Mouse (Mus musculus): ENCODE results near the gene Olfr448. TPM values are rescaled to one million over a fixed set of nuclear protein-coding genes. Genes with fewer than 3 reads are reported as not detected.

Olfr448 gene
- not detected in 2 replicates for polyA plus RNA-seq (2015; fragmentation: Nextera tagmentation; extraction: Ambion mirVana)

DNA sequence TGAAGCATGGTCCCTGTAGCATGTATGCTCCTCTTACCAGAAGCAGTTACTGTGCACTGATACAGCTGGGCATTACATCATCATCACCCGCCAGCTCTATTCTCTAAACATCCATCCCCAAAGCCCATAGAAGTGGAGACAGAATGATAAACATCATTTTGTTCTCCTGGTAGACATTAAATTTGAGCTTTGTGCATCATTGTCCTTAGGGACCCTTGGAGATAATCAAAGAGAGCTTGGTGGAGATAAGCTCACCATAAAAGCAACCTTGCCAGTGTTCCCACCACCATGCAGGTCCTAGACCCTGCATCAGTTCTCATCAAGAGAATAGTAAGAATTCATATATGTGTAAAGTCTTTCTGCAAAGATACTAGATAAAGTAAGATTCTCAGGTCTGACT is at the start of gene Olfr448:
TSS of gene Olfr448 (plus strand) at position 301 of the 400 bp plus-strand sequence.

DNA sequence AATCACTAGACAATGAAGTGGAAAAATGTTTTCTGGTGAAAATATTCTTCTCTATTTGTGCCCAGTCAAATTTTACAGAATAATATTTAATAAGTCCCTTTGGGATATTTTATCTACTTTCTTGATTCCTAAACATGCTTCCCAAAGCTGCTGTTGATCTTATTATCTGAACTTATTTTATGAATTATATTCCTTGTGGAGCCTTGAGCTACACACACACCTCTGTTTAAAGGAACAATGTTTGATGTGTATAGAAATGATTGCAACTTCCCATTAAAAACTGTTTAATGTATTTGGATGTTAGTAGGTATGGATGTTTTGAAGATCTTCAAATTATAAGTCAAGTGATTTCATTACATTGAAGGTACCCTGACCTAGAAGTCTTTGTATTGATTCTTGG is 18.3 kb downstream of the Olfr448 start, which contains the start of gene Olfr447:
TSS of gene Olfr447 (plus strand) at position 301 of the 400 bp plus-strand sequence.

DNA sequence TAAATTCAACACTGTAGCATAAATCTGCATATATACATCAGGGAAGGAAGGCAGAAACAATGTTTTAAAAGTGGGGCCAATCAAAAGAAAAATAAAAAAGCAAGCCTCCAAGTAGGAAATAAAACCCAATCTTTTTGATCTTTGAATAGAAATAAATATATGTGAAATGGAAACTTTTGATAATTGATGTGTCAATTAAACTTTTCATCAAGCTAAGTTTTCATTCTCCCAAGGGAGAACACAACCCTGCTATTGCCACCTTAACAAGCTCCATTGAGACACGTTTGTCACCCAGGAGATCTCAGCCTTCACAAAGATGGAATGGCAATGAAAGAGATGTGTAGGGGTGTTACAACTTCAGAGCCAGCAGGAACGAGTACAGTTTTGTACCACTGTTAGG is 30.8 kb downstream of the Olfr448 start, which contains the start of gene Olfr446:
TSS of gene Olfr446 (plus strand) at position 301 of the 400 bp plus-strand sequence.

Other genes starting within 250 kb of the Olfr448 start
- gene Tcaf2, start 245.2 kb upstream of the Olfr448 start, polyA plus RNA-seq (2015; fragmentation: Nextera tagmentation; extraction: Ambion mirVana), result 4.2 and 4.5 TPM in 2 replicates
- gene Tcaf1, start 180.4 kb upstream of the Olfr448 start, polyA plus RNA-seq (2015; fragmentation: Nextera tagmentation; extraction: Ambion mirVana), result 40.9 and 41.9 TPM in 2 replicates
- gene Olfr453, start 151.1 kb upstream of the Olfr448 start, polyA plus RNA-seq (2015; fragmentation: Nextera tagmentation; extraction: Ambion mirVana), result not detected in 2 replicates
- not detected in 2 replicates for gene Olfr38, start 134.0 kb upstream of the Olfr448 start, polyA plus RNA-seq (2015; fragmentation: Nextera tagmentation; extraction: Ambion mirVana)
- not detected in 2 replicates for gene Olfr452, start 105.3 kb upstream of the Olfr448 start, polyA plus RNA-seq (2015; fragmentation: Nextera tagmentation; extraction: Ambion mirVana)
- gene Olfr450, start 78.5 kb upstream of the Olfr448 start, polyA plus RNA-seq (2015; fragmentation: Nextera tagmentation; extraction: Ambion mirVana), result not detected in 2 replicates
- not detected in 2 replicates for gene Olfr449, start 56.1 kb upstream of the Olfr448 start, polyA plus RNA-seq (2015; fragmentation: Nextera tagmentation; extraction: Ambion mirVana)
- not detected in 2 replicates for gene Olfr447, start 18.4 kb downstream of the Olfr448 start, polyA plus RNA-seq (2015; fragmentation: Nextera tagmentation; extraction: Ambion mirVana)
- not detected in 2 replicates for gene Olfr446, start 30.9 kb downstream of the Olfr448 start, polyA plus RNA-seq (2015; fragmentation: Nextera tagmentation; extraction: Ambion mirVana)
- not detected in 2 replicates for gene Olfr444, start 58.6 kb downstream of the Olfr448 start, polyA plus RNA-seq (2015; fragmentation: Nextera tagmentation; extraction: Ambion mirVana)
- gene Olfr441, start 215.9 kb downstream of the Olfr448 start, polyA plus RNA-seq (2015; fragmentation: Nextera tagmentation; extraction: Ambion mirVana), result not detected in 2 replicates